Mouse (Mus musculus) c-Kit-positive CD71-positive TER-119-positive erythroid progenitor cells, embryonic 14.5 days (primary cell): ENCODE measurements around the gene Acta1.
A peak's percentile ranks its signal among the peaks of the same experiment; 100 is the strongest.

Experiments used
- DNase-seq: peaks from one replicate; pipeline ENCODE4 v3.0.0-alpha.2; 2013; ENCODE audit warnings: low spot score

The Acta1 gene

DNA sequence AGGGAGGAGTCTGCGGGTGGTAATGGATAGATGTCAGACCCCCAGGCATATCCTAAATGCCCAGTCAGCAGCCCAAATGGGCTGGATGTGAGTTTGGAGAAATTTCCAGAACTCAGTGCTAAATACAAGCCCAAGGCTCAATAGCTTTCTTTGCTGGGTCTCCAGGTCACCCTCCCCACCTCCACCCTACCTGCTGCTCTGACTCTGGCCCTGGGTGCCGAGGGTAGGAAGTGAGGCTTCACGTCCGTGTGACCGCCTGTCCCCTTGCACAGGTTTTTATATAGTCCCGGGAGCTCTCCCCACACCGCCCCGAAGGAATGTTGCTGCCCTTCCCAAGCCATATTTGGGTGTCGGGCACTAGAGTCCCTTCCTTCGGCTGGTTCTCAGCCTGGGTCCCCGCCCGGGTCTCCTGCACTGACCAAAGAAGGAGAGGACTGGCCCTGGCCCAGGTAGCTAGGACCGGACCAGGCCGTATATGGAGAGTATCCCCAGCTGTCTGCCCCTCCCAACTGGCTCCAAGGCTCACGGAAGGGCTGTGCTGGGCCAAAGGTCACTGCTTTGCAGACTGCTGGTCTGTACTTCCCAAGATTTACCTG lies at the start of gene Acta1:
TSS of gene Acta1 (minus strand) at position 250 of the 596 bp plus-strand sequence.
- DNase-seq = no peak

DNA sequence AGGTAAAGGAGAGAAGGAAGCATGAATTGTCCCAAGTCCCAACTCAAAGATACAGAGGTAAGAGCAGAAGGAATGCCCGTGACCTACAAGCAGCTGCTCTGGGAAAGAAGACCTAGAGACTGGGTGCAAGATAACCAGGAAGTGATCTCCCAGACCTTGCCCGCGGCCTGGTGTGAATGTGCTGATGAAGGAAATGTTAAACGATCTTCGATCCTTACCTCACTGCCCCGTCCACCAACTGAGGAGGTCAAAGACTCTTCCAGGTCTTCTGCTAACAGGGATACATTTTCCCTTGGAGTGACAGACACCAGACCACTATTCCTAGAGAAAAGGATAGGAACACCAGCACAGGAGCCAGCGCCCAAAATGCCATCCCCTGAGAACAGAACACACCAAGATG lies 34.5 kb upstream of the Acta1 start:
- no peak for DNase-seq

- no peak for DNase-seq
Measured at GRCm38 (mm10) chr8:123925671-123926070, 31.1 kb upstream of the Acta1 start.

DNA sequence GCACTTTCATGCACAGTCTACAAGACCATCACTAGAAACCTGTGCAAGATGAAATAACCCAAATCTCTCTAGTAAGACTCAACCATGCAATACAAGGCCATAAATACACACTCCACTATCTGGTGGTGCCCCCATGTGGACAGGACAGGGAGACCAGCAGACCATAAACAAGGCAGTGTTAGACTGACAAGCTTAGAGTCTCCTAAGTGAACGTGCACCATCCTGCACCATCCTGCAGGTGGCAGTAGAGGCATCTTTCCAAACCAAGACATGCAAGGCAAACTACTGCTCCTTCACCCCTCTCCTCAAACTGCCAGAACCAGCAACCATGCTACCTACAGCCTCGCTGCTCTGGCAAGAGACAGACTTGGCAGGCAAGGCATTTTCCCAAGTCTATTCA lies 30.2 kb upstream of the Acta1 start:
- DNase-seq = peak; percentile 79

- DNase-seq = no peak
Measured at GRCm38 (mm10) chr8:123914635-123915034, 20.1 kb upstream of the Acta1 start.

DNA sequence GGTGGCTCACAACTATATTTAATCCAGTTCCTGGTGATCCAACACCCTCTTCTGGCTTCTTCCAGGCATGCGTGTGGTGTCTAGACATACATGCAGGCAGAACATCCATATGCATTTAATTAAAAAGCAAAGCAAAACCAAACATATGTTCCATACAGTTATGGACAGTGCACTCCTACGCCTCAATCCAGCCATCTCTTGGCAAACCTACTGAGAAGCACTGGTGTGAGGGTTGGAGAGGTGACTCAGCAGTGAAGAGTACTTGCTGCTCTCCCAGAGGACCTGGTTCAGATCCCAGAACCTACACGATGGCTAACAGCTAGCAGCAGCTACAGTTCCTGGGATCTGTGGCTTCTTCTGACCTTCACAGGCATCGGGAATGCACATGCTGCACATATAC lies 17.7 kb upstream of the Acta1 start:
- DNase-seq = no peak

- DNase-seq = no peak
Measured at GRCm38 (mm10) chr8:123907604-123908003, 13.1 kb upstream of the Acta1 start.

DNA sequence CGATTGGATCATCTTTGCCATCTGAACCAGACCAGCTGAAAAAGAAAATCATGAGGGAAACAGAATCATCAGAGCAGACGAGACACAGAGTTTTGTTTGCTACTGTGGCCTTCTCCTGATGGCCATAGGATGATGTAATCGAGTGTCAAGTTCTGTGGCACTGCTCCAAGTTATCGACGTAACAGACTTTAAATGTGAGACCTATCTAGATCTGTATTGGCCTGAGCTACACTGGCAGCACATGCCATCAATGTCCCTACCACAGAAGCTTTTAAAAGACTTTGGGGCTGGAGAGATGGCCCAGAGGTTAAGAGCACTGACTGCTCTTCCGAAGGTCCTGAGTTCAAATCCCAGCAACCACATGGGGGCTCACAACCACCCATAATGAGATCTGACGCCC lies 8.1 kb upstream of the Acta1 start:
- DNase-seq = no peak

DNA sequence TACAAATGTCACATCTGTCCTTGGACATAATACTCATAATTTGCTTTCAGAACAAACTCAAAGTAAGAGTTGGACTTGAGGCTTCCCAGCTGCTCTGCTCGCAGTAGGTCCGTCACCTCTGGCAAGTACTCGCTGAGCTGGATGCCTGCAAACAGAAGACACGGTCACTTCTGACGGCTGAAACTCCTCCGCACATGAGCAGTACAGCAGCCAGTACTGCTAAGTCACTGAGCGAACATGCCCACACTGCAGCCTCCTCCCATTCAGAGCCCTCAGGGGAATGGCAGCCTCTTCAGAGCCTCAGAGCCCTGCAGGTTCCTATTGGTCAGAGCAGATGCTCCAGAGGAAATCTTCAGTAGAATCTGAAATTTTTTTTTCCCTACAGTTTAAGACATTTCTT lies 4.8 kb upstream of the Acta1 start:
- DNase-seq = no peak

GRCm38 (mm10) chr8:123898576-123898975 lies 4.0 kb upstream of the Acta1 start:
- no peak for DNase-seq

GRCm38 (mm10) chr8:123896774-123897173 lies 2.2 kb upstream of the Acta1 start:
- DNase-seq = no peak

DNA sequence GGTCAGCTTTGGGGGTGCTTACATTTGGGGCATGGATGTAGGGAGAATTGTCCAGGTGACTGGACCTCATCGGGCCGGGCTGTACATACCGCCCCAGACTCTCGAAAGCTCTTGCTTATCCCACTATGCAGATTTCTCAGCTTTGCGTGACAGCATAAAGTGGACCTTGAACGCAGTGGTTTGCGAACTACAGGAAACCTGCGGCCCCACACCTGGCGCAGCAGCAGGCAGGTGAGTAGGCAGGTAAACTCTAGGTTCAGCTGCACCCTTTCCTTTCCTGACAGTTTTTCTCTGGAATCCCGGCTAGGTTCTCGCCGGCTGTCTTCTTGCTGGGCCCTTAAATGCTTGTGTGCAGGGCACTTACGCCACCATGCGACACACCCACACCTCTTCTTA lies 1.8 kb upstream of the Acta1 start:
- no peak for DNase-seq

GRCm38 (mm10) chr8:123895680-123896365 lies 1.3 kb upstream of the Acta1 start:
- DNase-seq = no peak

GRCm38 (mm10) chr8:123895230-123895629 lies 679 bp upstream of the Acta1 start:
- DNase-seq = no peak

- no peak for DNase-seq
Measured at GRCm38 (mm10) chr8:123893413-123893812, 1.1 kb downstream of the Acta1 start.

GRCm38 (mm10) chr8:123892586-123893155 lies 1.9 kb downstream of the Acta1 start:
- DNase-seq = no peak

- no peak for DNase-seq
Measured at GRCm38 (mm10) chr8:123891883-123892585, 2.5 kb downstream of the Acta1 start.

DNA sequence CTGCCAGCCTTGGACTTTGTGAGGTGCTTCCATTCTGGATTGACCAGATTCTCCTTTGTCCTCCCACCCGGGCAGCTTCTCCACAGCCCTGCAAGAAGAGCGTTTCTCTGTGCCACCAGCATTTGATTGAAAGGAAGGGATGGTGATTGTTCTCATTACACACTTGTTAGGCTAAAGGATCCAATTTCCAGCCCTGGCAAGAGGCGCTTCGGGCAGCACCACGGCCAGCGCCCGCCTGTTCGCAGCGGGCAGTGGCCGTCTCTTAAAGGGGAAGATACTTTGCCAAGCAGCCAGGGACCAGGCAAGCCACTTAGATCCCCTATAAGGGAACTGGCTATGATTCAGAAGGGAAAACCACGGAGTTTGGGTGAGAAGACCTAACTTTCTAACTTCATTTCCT lies 3.3 kb downstream of the Acta1 start:
- no peak for DNase-seq

DNA sequence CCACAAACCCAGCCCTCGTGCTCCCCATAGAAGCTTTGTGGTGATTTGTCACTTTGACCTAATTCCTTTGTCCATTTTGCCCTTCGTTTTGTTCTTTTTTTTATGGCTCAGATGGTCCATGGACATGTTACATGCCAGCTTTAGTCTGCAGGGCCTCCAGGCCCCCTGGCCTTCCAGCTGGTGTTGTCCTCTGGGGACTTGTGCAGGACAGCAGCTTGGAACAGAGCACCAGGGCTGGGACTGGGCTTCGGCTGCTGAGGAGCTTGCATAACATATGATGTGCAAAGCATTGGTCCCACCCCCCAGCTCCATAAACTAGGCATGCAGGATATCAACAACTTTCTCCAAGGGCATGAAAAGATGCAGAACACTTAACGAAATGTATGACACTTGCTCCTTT lies 4.8 kb downstream of the Acta1 start:
- no peak for DNase-seq

DNA sequence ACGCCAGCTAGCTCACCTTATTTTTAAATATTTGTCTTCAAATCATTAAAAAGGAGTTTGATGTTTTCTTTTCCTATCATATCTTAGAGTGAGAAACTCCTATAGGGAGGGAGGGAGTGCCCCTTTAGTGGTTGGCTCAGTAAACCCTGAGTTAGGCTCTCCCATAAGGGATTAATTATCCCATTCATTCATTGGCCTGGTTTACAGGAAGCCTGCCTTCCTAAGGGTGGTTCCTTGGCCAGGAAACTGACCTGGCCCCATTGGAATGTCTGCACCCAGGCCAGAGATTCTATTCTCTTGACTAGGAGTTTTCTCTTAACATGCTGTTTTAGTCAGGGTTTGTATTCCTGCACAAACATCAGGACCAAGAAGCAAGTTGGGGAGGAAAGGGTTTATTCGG lies 6.6 kb downstream of the Acta1 start:
- no peak for DNase-seq

GRCm38 (mm10) chr8:123887163-123887562 lies 7.4 kb downstream of the Acta1 start:
- DNase-seq = no peak

DNA sequence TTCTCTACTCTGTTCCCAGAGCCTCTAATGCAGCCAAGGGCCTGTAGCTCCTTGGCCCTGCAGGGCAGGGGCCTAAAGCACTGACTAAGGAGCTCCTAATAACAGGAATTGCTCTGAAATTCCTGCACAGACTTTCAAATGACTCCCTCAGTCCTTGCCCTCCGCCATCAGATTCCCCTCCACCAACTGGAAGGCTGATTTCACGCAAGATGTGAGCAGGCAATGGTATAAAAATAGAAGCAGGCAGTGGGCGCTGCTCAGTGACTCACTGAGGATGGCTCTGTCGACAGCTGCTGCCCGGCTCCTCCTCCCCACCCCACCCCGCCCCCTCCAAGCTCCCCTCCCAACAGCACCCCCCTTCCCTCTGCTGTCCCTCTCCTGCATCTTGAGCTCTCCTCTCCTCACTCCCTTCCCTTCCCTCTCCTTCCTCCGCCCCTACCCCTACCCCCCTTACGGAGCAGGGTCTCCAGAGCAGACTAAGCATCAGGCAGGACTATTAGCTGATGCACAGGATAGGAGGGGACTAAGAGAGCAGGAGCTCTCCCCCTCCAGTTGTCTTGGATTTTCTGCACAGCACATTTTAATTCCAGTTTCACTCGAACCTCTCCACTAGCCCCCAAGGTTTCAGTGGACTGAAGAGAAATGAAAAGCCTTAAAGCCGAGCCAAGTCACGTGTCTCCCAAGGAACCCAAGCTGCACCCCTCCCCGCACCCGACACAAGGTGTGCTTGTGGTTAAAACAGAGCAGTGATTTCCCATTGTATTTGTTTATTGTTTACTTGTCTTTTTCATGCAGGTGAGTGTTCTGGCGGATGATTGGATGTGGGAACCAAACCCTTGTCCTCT lies 9.6 kb downstream of the Acta1 start:
- DNase-seq = no peak
